Mouse (Mus musculus) heart, postnatal 0 days (tissue): Measurements from ENCODE around the gene Galntl6.

Experiments
- CTCF ChIP-seq: IDR thresholded peaks from 2 replicates; pipeline ENCODE4 v1.5.1; 2016; ENCODE audit warnings: antibody characterized with exemption, control low read depth, low read depth
- EP300 ChIP-seq: IDR thresholded peaks from 2 replicates; pipeline ENCODE4 v1.6.1; 2016; ENCODE audit warnings: antibody characterized with exemption, low read depth

GRCm38 (mm10) chr8:57801197-57801596 is 1111.2 kb downstream of the Galntl6 start:
- no peak for TF ChIP-seq CTCF
- no peak for TF ChIP-seq EP300
